Mouse (Mus musculus) erythroblast, embryonic 14.5 days (primary cell): ENCODE data around the gene Timm13. TPM values are rescaled to one million over a fixed set of nuclear protein-coding genes. Genes with fewer than 3 reads are reported as not detected.
A peak's percentile ranks its signal among the peaks of the same experiment; 100 is the strongest.

Experiments
- H3K27me3 ChIP-seq: 2 replicates; pipeline ENCODE4 v1.6.1; 2012; ENCODE audit warnings: inconsistent platforms; ENCODE audit not compliant: control insufficient read depth
- H3K36me3 ChIP-seq: 2 replicates; pipeline ENCODE4 v1.6.1; 2012; ENCODE audit warnings: mild to moderate bottlenecking, inconsistent platforms; ENCODE audit not compliant: control insufficient read depth
- H3K4me1 ChIP-seq: 2 replicates; pipeline ENCODE4 v1.6.1; 2012; ENCODE audit warnings: inconsistent platforms; ENCODE audit not compliant: control insufficient read depth
- H3K4me3 ChIP-seq: replicated peaks from 2 replicates; pipeline ENCODE3; 2012; ENCODE audit warnings: moderate library complexity, mild to moderate bottlenecking, inconsistent platforms
- H3K9me3 ChIP-seq: 2 replicates; pipeline ENCODE4 v1.6.1; 2012; ENCODE audit warnings: low read length, inconsistent platforms, mixed read lengths; ENCODE audit not compliant: control insufficient read depth
- GATA1 ChIP-seq: IDR thresholded peaks from 2 replicates; pipeline ENCODE4 v1.6.1; 2012; ENCODE audit warnings: low read length, inconsistent platforms, mixed read lengths
- TAL1 ChIP-seq: IDR thresholded peaks from 3 replicates; pipeline ENCODE4 v1.6.1; 2012; ENCODE audit warnings: low read length, inconsistent platforms, mixed read lengths
- polyA plus RNA-seq: library from polyadenylated mRNA; stranded (reverse); fragments of >175 nt; gene quantifications from 2 replicates; pipeline ENCODE4 v1.2.3, GENCODE M21; 2012

The Timm13 gene
- polyA plus RNA-seq, 1 experiment: 32.1 TPM

DNA sequence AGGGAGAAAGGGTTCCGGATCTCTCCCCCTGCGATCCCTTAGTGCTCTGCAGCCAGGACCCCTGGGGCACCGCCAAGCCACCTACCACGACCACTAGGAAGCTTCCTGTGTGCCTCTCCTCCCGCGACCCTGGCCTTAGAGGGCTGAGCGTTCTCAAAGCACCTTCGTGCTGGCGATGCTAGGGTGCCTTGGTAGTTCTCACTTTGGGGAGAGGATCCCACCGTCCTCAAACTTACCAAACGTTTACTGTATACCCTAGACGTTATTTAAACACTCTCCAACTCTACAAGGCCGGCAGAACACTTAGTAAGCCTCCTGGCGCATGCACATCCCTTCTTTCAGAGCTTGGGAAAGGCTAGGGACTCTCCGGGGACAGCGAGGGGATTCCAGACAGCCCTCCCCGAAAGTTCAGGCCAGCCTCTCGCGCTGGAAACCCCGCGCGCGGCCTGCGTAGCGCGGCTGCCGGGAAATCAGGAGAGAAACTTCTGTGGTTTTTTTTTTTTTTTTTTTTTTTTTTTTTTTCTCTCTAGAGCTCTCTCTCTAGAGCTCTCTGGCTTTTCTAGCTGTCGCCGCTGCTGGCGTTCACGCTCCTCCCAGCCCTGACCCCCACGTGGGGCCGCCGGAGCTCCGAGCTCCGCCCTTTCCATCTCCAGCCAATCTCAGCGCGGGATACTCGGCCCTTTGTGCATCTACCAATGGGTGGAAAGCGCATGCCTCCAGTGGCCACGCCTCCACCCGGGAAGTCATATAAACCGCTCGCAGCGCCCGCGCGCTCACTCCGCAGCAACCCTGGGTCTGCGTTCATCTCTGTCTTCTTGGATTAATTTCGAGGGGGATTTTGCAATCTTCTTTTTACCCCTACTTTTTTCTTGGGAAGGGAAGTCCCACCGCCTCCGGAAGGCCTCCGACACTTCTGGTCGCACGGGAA lies 28.8 kb upstream of the Timm13 start, which contains the start of gene Gadd45b:
TSS of gene Gadd45b (plus strand) at position 775 of the 928 bp plus-strand sequence.
- no peaks in the 10 kb centered on the region for H3K36me3 ChIP-seq
- peaks cover 61% of the 10 kb centered on the region for H3K27me3 ChIP-seq
- H3K4me1 ChIP-seq: peaks cover 48% of the 10 kb centered on the region

DNA sequence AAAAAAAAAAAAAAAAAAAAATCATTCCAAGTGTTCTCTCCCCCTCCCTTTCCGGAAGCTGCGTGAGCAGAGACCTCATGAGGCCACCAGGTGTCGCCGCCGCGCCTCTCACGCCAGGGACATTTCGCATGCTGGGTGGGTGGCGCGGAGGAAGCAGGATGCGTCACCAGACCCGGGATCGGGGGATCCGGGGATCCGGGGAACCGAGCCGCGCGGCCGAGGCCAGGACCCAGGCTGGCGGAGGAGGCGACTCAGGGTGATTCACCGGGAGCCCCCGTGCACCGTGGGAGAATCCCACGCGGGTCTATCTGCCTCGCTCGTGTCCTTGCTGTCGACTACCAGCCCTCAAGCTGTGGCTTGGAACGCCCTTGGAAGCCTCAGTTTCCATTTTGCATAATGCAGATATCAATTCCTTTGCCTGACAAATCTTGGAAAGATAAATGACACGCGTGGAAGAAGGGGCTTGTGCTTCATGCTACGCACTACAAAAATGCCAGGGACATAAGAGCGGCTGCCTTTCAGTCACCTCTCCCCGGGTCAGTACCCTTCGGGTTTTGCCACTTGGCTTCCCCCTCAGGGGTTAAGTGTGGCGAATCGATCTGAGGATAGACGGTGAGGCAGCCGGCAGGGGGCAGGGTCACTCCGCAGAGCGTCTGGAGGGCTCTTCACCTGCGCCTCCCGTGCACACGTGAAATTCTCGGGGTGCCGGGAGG lies 28.0 kb upstream of the Timm13 start:
- H3K9me3 ChIP-seq: peaks cover 12% of the 10 kb centered on the region; the same call in 1 of the 2 replicates
- peak overlapping the region; percentile 60 for H3K4me3 ChIP-seq
- no peak for TF ChIP-seq GATA1
- no peak for TF ChIP-seq TAL1
- H3K36me3 ChIP-seq: no peaks in the 10 kb centered on the region
- peaks cover 53% of the 10 kb centered on the region for H3K27me3 ChIP-seq
- peaks cover 48% of the 10 kb centered on the region for H3K4me1 ChIP-seq

More for the DNA sequence above, 28.8 kb upstream of the Timm13 start, which contains the start of gene Gadd45b:
- TF ChIP-seq GATA1 (no peak), TAL1 (no peak)
- Histone ChIP-seq H3K9me3 (peaks cover 12% of the 10 kb centered on the region; the same call in 1 of the 2 replicates), H3K4me3 (peak within 1 kb of the TSS; percentile 60)

DNA sequence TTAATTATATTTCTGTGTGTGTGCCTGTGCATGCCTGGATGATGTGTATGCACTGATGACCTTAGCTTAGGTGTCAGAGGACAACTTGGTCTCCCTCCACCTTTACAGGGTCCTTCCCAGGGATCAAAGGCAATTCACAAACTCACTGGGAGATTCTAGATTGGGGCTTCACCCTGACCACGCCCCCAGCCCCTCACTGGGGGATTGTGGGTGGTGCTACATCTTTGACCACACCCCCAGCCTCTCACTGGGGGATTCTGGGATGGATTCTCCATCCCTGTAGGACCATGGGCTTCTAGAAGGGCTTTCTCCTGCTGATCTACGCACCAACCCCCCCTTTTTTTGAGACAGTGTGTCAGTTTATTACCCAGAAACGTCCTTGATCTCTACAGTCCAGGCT lies 24.7 kb upstream of the Timm13 start:
- Histone ChIP-seq H3K36me3 (no peaks in the 10 kb centered on the region), H3K4me1 (peaks cover 29% of the 10 kb centered on the region), H3K9me3 (peaks cover 4% of the 10 kb centered on the region; the same call in 1 of the 2 replicates), H3K27me3 (peaks cover 35% of the 10 kb centered on the region), H3K4me3 (no peak overlapping the region)
- TF ChIP-seq TAL1 (no peak), GATA1 (no peak)

DNA sequence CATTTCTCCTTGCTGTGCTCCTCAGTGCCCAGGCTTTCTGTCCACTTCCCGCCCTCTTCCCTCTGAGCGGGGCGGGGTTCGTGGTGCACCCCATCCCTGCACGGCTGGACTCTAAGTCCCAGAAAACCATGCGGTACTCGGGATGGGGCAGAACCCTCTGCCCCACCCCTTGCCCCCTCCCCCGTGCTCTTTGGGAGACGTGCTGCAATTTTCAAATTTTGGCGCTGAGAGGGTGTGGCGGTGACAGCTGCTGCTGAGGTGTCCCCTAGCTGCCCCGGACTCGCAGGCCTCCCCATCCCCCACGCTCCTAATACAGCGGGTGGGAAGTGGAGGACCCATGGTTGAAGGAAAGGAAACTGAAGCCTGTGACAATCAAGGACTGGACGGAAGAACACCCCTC lies 21.2 kb upstream of the Timm13 start:
- H3K9me3 ChIP-seq: no peaks in the 10 kb centered on the region
- peak overlapping the region; percentile 16 for H3K4me3 ChIP-seq
- no peaks in the 10 kb centered on the region for H3K36me3 ChIP-seq
- no peak for TF ChIP-seq GATA1
- TF ChIP-seq TAL1: no peak
- H3K27me3 ChIP-seq: peaks cover 44% of the 10 kb centered on the region
- peaks cover 26% of the 10 kb centered on the region for H3K4me1 ChIP-seq

DNA sequence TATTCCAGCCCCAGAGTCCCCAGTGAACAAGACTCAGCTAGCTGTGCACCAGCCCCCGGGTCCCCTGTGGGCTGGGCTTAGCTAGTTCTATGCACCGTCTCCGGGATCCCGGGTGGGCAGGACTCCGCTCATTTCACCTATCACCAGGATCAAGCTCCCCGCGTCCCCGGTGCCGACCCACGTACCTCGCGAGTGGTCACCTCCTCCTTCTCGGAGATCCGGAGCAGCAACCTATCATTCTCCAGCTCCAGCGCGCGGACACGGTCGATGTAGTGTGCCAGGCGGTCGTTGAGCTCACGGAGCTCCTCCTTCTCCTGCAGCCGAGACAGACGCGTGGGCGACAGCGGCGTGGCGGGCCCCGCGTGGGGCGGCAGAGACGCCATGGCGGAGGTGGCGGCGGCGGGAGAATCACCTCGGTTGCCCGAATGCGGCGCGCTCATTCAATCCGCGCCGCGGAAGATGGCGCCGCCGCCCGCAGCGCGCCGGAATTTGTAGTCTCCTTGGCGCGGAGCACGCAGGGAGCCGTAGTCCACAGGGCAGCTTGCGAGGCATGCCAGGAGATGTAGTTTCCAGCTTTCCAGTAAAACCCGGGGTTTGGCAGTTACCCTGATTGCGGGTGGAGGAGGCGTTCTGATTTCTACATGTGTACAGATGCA lies 17.1 kb upstream of the Timm13 start, which contains the start of gene Lmnb2:
TSS of gene Lmnb2 (minus strand) at position 467 of the 656 bp plus-strand sequence.
- H3K9me3 ChIP-seq: no peaks in the 10 kb centered on the region
- H3K4me3 ChIP-seq: peak within 1 kb of the TSS; percentile 81
- peaks cover 42% of the 10 kb centered on the region for H3K27me3 ChIP-seq
- H3K36me3 ChIP-seq: peaks cover 12% of the 10 kb centered on the region
- TF ChIP-seq GATA1 (no peak), TAL1 (no peak)
- peaks cover 57% of the 10 kb centered on the region for H3K4me1 ChIP-seq

DNA sequence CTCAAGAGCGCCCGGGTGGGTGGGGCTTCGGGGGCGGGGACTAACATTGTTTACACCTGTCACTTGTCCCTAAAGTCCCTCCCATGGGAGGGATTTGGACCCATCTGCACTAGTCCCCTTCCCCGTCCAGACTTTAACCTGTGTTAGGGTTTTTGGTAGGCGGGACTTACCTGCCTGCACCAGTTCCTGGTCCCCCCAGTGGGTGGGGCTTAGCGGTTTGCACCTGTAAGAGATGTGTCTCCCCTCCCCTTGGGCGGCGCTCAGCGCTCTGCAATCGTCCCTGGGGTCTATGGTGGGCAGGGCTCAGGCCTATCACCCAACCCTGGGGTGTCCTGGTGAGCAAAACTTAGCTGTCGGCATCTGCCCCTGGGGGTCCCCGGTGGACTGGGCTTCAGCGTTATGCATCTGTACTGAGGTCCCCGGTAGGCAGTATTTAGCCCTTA lies 16.6 kb upstream of the Timm13 start:
- Histone ChIP-seq H3K36me3 (peaks cover 16% of the 10 kb centered on the region), H3K4me3 (peak overlapping the region; percentile 81), H3K4me1 (peaks cover 61% of the 10 kb centered on the region), H3K9me3 (no peaks in the 10 kb centered on the region), H3K27me3 (peaks cover 40% of the 10 kb centered on the region)
- TF ChIP-seq GATA1 (no peak), TAL1 (no peak)

DNA sequence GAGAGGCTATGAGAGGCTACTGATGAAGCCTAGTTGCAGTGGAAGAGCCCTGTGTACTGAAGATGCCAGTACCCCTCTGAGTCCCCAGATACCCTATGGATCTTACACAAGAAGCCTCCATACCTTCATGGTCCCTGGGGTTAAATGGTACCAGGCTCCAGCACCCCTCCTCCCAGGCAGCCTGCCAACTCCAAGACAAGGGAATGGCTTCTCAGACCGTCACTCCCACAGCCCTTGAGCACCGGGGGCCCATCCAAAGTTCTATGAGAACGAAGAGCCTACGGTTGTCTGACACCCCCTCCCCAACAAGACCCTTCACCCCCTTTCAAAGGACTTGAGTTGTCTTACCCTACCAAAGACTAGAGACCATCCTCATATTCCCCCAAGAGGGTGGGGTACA lies 15.0 kb upstream of the Timm13 start:
- peaks cover 55% of the 10 kb centered on the region for H3K4me1 ChIP-seq

DNA sequence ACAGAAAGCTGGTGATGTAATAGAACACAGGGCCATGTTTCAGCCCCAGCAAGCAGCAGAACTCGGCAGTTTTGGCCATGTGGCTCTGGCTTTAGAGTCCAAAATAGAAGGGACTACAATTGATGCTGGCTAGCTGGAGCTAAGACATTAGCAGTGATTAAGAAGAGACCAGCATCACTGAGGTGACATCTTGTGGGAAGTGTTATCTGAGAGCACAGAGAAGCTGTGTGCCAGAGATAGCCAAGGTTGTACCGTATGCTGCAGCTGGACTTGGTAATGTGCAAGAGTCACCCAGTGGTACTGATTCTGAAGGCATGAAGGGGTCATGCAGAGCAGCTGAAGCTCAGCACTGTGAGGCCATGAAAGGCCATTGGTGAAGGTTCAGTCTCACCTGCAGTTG lies 14.5 kb upstream of the Timm13 start:
- peak; percentile 51; the same call in 2 of the 3 replicates for TF ChIP-seq TAL1
- TF ChIP-seq GATA1: no peak
- Histone ChIP-seq H3K36me3 (peaks cover 37% of the 10 kb centered on the region), H3K27me3 (peaks cover 27% of the 10 kb centered on the region), H3K4me1 (peaks cover 55% of the 10 kb centered on the region), H3K9me3 (no peaks in the 10 kb centered on the region), H3K4me3 (no peak overlapping the region)

More for the DNA sequence above, 15.0 kb upstream of the Timm13 start:
- H3K4me3 ChIP-seq: no peak overlapping the region
- peaks cover 29% of the 10 kb centered on the region for H3K27me3 ChIP-seq
- peaks cover 32% of the 10 kb centered on the region for H3K36me3 ChIP-seq
- H3K9me3 ChIP-seq: no peaks in the 10 kb centered on the region
- no peak for TF ChIP-seq TAL1
- no peak for TF ChIP-seq GATA1
